8 mouse cellular contexts compared by ENCODE assay signal in genomic region chr9:99104449-99104848, GRCm38 (mm10). TPM values are rescaled to one million over a fixed set of nuclear protein-coding genes. Genes with fewer than 3 reads are reported as not detected.
DNase-seq lines count a peak whose midpoint lies in the region; ATAC-seq and TF ChIP-seq lines count a peak whose summit lies in the region.

No protein-coding gene starts in this region.

- H3K4me3 ChIP-seq in intestine, postnatal 0 days (ENCODE audit: low read depth, low read length): no peak overlapping the region
- no peak overlapping the region for H3K4me3 ChIP-seq in intestine, embryonic 16.5 days (ENCODE audit: low read length)

- H3K9ac ChIP-seq in intestine, postnatal 0 days (ENCODE audit: low read depth, low read length): no peak overlapping the region
- no peak overlapping the region for H3K9ac ChIP-seq in intestine, embryonic 16.5 days (ENCODE audit: low read depth, low read length)

- peaks cover 3% of the 10 kb centered on the region; the same call in 1 of the 2 replicates for H3K36me3 ChIP-seq in intestine, postnatal 0 days (ENCODE audit: control insufficient read depth, insufficient read depth)
- no peaks in the 10 kb centered on the region for H3K36me3 ChIP-seq in intestine, embryonic 16.5 days (ENCODE audit: control insufficient read depth, insufficient read depth, low read length)

- H3K27ac ChIP-seq in intestine, postnatal 0 days (ENCODE audit: low read depth, low read length): no peak overlapping the region
- H3K27ac ChIP-seq in intestine, embryonic 16.5 days (ENCODE audit: low read length): no peak overlapping the region

- no peaks in the 10 kb centered on the region for H3K4me1 ChIP-seq in intestine, postnatal 0 days (replicated peaks; ENCODE audit: control insufficient read depth, insufficient read depth, low read length)
- H3K4me1 ChIP-seq in intestine, embryonic 16.5 days (ENCODE audit: control insufficient read depth, insufficient read depth, low read length): no peaks in the 10 kb centered on the region

- WGBS in intestine, postnatal 0 days: 91% methylated on average over 2 of the region's 2 CpGs
- WGBS in intestine, embryonic 16.5 days: 93% methylated on average over 2 of the region's 2 CpGs

- no peak for ATAC-seq in intestine, postnatal 0 days
- ATAC-seq in intestine, embryonic 16.5 days: no peak
- 0 out of 2 replicates have a peak, but pooled peaks have one; percentile 41 for ATAC-seq in common myeloid progenitor, adult 5-6 weeks (replicated peaks; ENCODE audit: low read depth, poor library complexity, severe bottlenecking)

- H3K9me3 ChIP-seq in intestine, postnatal 0 days (ENCODE audit: control insufficient read depth): no peaks in the 10 kb centered on the region
- H3K9me3 ChIP-seq in intestine, embryonic 16.5 days (ENCODE audit: control insufficient read depth, low read length): 0 out of 2 replicates have a peak, but pooled peaks cover 3% of the 10 kb centered on the region

- TF ChIP-seq CTCF in intestine, postnatal 0 days (IDR thresholded peaks at IDR 0.05; ENCODE audit: low read depth): peak; percentile 44

- H3K27me3 ChIP-seq in intestine, postnatal 0 days (replicated peaks; ENCODE audit: control insufficient read depth, insufficient read depth, low read length): no peaks in the 10 kb centered on the region
- no peaks in the 10 kb centered on the region for H3K27me3 ChIP-seq in intestine, embryonic 16.5 days (replicated peaks; ENCODE audit: control insufficient read depth, insufficient read depth, low read length)

- H3K4me2 ChIP-seq in intestine, postnatal 0 days (replicated peaks; ENCODE audit: low read depth): no peak overlapping the region
- no peak overlapping the region for H3K4me2 ChIP-seq in intestine, embryonic 16.5 days (ENCODE audit: low read depth, low read length)

- DNase-seq in thymus, postnatal 14 days: peak; percentile 14
- no peak for DNase-seq in thymus, postnatal 10 days (ENCODE audit: low spot score in 2 of 2)
- no peak for DNase-seq in adrenal gland, postnatal 10 days
- no peak for DNase-seq in heart, adult 9 months (ENCODE audit: low spot score in 2 of 2)
- no peak for DNase-seq in neural tube, embryonic 10.5 days (ENCODE audit: extremely low spot score, low spot score)

RNA-seq across cellular contexts. Expression of gene Pik3cb, which starts 36.0 kb away (rescaled TPM):
- 1.2 and 1.6 TPM in 2 replicates for polyA plus RNA-seq in intestine, postnatal 0 days (2015; fragmentation: Nextera tagmentation; extraction: Ambion mirVana)
- 0.72 and 0.73 TPM in 2 replicates for polyA plus RNA-seq in intestine, embryonic 16.5 days (2015; fragmentation: Nextera tagmentation; extraction: Ambion mirVana)
- 4.5 and 5.8 TPM in 2 replicates for total RNA-seq in common myeloid progenitor, adult 5-6 weeks (2017)
- 10 to 100 TPM in 1 of 2 experiments, 1 to 10 TPM in 1; 10.0 to 10.6 TPM for total RNA-seq in adrenal gland, postnatal 10 days (2021)
